25 mouse cellular contexts compared by ENCODE assay signal in genomic region chr17:7211893-7212292, GRCm38 (mm10). TPM values are rescaled to one million over a fixed set of nuclear protein-coding genes. Genes with fewer than 3 reads are reported as not detected.
DNase-seq lines count a peak whose midpoint lies in the region; ATAC-seq and TF ChIP-seq lines count a peak whose summit lies in the region.
"Had no signal": no experiment of that assay in that cellular context is flagged by ENCODE, and none has a peak within 500 bp of the region (broad histone marks: within the 10 kb centered on the region; RNA-seq: fewer than 3 reads in every experiment).

No protein-coding gene starts in this region.

- no peak overlapping the region for H3K9ac ChIP-seq in forebrain, embryonic 15.5 days (replicated peaks)
- H3K9ac ChIP-seq: embryonic facial prominence, embryonic 12.5 days; embryonic facial prominence, embryonic 15.5 days; forebrain, embryonic 12.5 days had no signal

- H3K36me3 ChIP-seq in forebrain, embryonic 10.5 days (replicated peaks): no peaks in the 10 kb centered on the region
- no peaks in the 10 kb centered on the region for H3K36me3 ChIP-seq in forebrain, embryonic 15.5 days
- H3K36me3 ChIP-seq in testis, adult 2 months (ENCODE audit: control insufficient read depth, insufficient read depth, low read length): no peaks in the 10 kb centered on the region
- H3K36me3 ChIP-seq: embryonic facial prominence, embryonic 12.5 days; embryonic facial prominence, embryonic 15.5 days; forebrain, embryonic 12.5 days; G1E had no signal

- no peak for DNase-seq in forebrain, embryonic 10.5 days (ENCODE audit: extremely low spot score, low spot score)
- DNase-seq in layer of hippocampus, adult 9-11 months: peak; percentile 46
- no peak for DNase-seq in layer of hippocampus, postnatal 14 days (ENCODE audit: low spot score in 2 of 2)
- no peak for DNase-seq in heart, postnatal 14 days
- DNase-seq in heart, adult 18-20 months: no peak
- DNase-seq: adrenal gland, postnatal 10 days; B cell, adult 2 months; cerebellum, adult 18-20 months; cerebellum, adult 9-10 months; cerebellum, postnatal 14 days; gastrocnemius, postnatal 10 days; gastrocnemius, postnatal 36 days; heart, postnatal 36 days had no signal

- H3K4me1 ChIP-seq in forebrain, embryonic 10.5 days: peaks cover 68% of the 10 kb centered on the region
- peaks cover 19% of the 10 kb centered on the region for H3K4me1 ChIP-seq in forebrain, embryonic 15.5 days
- peaks cover 2% of the 10 kb centered on the region for H3K4me1 ChIP-seq in testis, adult 2 months (ENCODE audit: control insufficient read depth, insufficient read depth, low read length)
- H3K4me1 ChIP-seq: embryonic facial prominence, embryonic 15.5 days had no signal

- no peak for TF ChIP-seq CTCF in testis, adult 2 months (IDR thresholded peaks at IDR 0.05; ENCODE audit: control insufficient read depth, insufficient read depth, insufficient replicate concordance, low read depth, low read length)

- intact Hi-C loops in heart, postnatal 14 days (cut with DNase I): no loop called here

- 0 out of 2 replicates have a peak overlapping the region, but pooled peaks have one; percentile 25 for H3K27ac ChIP-seq in forebrain, embryonic 10.5 days
- H3K27ac ChIP-seq in forebrain, embryonic 15.5 days (replicated peaks): no peak overlapping the region
- peak overlapping the region; percentile 38; the same call in 1 of the 2 replicates for H3K27ac ChIP-seq in testis, adult 2 months (ENCODE audit: control insufficient read depth, insufficient read depth, low read depth, low read length)
- H3K27ac ChIP-seq: embryonic facial prominence, embryonic 12.5 days; embryonic facial prominence, embryonic 15.5 days; forebrain, embryonic 12.5 days had no signal

- no peaks in the 10 kb centered on the region for H3K27me3 ChIP-seq in forebrain, embryonic 10.5 days (ENCODE audit: poor library complexity, severe bottlenecking)
- no peaks in the 10 kb centered on the region for H3K27me3 ChIP-seq in forebrain, embryonic 15.5 days
- no peaks in the 10 kb centered on the region for H3K27me3 ChIP-seq in testis, adult 2 months (ENCODE audit: control insufficient read depth, insufficient read depth, low read length)
- H3K27me3 ChIP-seq: CH12.LX; embryonic facial prominence, embryonic 12.5 days; embryonic facial prominence, embryonic 15.5 days; forebrain, embryonic 12.5 days; Patski had no signal

- H3K4me3 ChIP-seq in forebrain, embryonic 10.5 days: no peak overlapping the region
- no peak overlapping the region for H3K4me3 ChIP-seq in forebrain, embryonic 15.5 days
- H3K4me3 ChIP-seq in testis, adult 2 months (ENCODE audit: control insufficient read depth, low read depth, low read length): no peak overlapping the region
- H3K4me3 ChIP-seq: embryonic facial prominence, embryonic 12.5 days; embryonic facial prominence, embryonic 15.5 days; forebrain, embryonic 12.5 days had no signal

- ATAC-seq in forebrain, embryonic 15.5 days (replicated peaks): no peak
- ATAC-seq: forebrain, embryonic 16.5 days; hindbrain, embryonic 16.5 days; inflammation-experienced regulatory T-cells, adult 6 months; Patski had no signal

- no peaks in the 10 kb centered on the region for H3K9me3 ChIP-seq in forebrain, embryonic 10.5 days
- H3K9me3 ChIP-seq in forebrain, embryonic 15.5 days: no peaks in the 10 kb centered on the region
- H3K9me3 ChIP-seq: embryonic facial prominence, embryonic 12.5 days; embryonic facial prominence, embryonic 15.5 days; forebrain, embryonic 12.5 days had no signal

- WGBS in forebrain, embryonic 10.5 days: 86% methylated on average over 4 of the region's 4 CpGs
- WGBS in forebrain, embryonic 15.5 days: 63% methylated on average over 4 of the region's 4 CpGs

- no peak for TF ChIP-seq POLR2A in testis, adult 2 months (IDR thresholded peaks at IDR 0.05; ENCODE audit: control insufficient read depth, low read depth, low read length)

- no peak overlapping the region for H3K4me2 ChIP-seq in forebrain, embryonic 15.5 days (replicated peaks)
- H3K4me2 ChIP-seq: embryonic facial prominence, embryonic 12.5 days; embryonic facial prominence, embryonic 15.5 days; forebrain, embryonic 12.5 days; heart, embryonic 11.5 days had no signal

RNA-seq across cellular contexts. Expression of gene Rps6ka2, which starts 42.0 kb away (rescaled TPM):
- polyA plus RNA-seq in forebrain, embryonic 10.5 days (2016; fragmentation: Nextera tagmentation; extraction: Ambion mirVana): 23.6 and 25.3 TPM in 2 replicates
- 23.0 and 25.0 TPM in 2 replicates for polyA plus RNA-seq in forebrain, embryonic 15.5 days (2015; fragmentation: Nextera tagmentation; extraction: Ambion mirVana)
- total RNA-seq in layer of hippocampus, postnatal 14 days (2021): 10 to 100 TPM; 29.2 to 30.0 TPM
- 12.6 and 15.6 TPM in 2 replicates for polyA plus RNA-seq in testis, adult 2 months (2012; rRNA removed)
- total RNA-seq in heart, postnatal 14 days (2021): 10 to 100 TPM; 18.3 to 18.5 TPM
- 10 to 100 TPM; 38.6 to 49.2 TPM for total RNA-seq in heart, adult 18-20 months (2021)
- polyA plus RNA-seq: G1E had no signal
